Mouse (Mus musculus): ENCODE results near the gene Gm14308.
"Not testable (repeated sequence)": the region's sequence is repeated elsewhere in the genome, so short reads cannot be mapped to it uniquely, and the experiment has no call there.

The Gm14308 gene

GRCm38 (mm10) chr2:176636244-176636643 lies at the start of gene Gm14308:
Gene Gm14308, minus strand, starts transcription at chr2:176636344.
- DNase-seq, result not testable (repeated sequence)

DNA sequence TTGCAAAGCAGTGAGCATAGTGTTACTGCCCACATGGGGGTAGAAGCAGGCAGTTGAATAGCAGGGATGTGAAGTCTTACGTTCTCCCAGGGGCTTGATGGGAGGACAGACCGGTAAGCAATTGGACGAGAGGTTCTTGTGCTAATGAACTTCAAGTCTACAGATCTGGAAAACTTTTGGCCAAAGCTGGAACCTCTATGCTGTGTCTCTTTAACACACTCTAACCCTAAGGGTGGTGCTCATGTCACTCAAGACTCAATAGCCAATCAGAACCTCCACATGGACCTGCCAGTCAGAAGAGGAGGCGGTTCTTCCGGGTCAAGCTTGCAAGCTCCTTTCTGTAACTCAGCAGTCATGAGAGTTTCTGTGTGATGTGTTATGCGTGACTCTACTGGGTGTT lies 34.1 kb upstream of the Gm14308 start, which contains the start of gene Zfp973:
Gene Zfp973 (plus strand): TSS at position 301 of the 400 bp plus-strand sequence.
- DNase-seq, result not testable (repeated sequence)

Data from lung, postnatal 10 days (tissue).